Mouse (Mus musculus): ENCODE measurements around the gene Orai2. TPM values are rescaled to one million over a fixed set of nuclear protein-coding genes. Genes with fewer than 3 reads are reported as not detected.

Gene Orai2
- total RNA-seq, 2 experiments from 2014 or later = 59.8 to 62.6 TPM

Small RNA genes lying within 50 kb of the gene (microRNA-seq; reads per million reads assigned to microRNA genes)
- gene Mir7035 = 2.0 reads per million

Other genes with a start within 250 kb of the Orai2 start
- 1,000 to 10,000 TPM; 1,621 to 1,667 TPM for gene Ywhag, start 236.1 kb downstream of the Orai2 start, total RNA-seq (2021)
- 1 to 10 TPM; 1.7 to 4.0 TPM for gene Ssc4d, start 196.2 kb downstream of the Orai2 start, total RNA-seq (2021)
- not detected for gene Zp3, start 190.6 kb downstream of the Orai2 start, total RNA-seq (2021)
- gene Dtx2, start 175.9 kb downstream of the Orai2 start, total RNA-seq (2021) = 1 to 10 TPM; 9.3 to 9.4 TPM
- gene Upk3b, start 132.2 kb downstream of the Orai2 start, total RNA-seq (2021) = not detected
- gene Upk3bl, start 116.2 kb downstream of the Orai2 start, total RNA-seq (2021) = not detected
- 1 to 10 TPM; 6.8 to 7.9 TPM for gene Rasa4, start 86.8 kb downstream of the Orai2 start, total RNA-seq (2021)
- 10 to 100 TPM; 82.2 to 91.6 TPM for gene Polr2j, start 54.1 kb downstream of the Orai2 start, total RNA-seq (2021)
- gene Lrwd1, start 34.6 kb downstream of the Orai2 start, total RNA-seq (2021) = 10 to 100 TPM; 11.7 to 13.2 TPM
- 10 to 100 TPM in 1 of 2 experiments, 1 to 10 TPM in 1; 9.5 to 11.7 TPM for gene Alkbh4, start 34.6 kb downstream of the Orai2 start, total RNA-seq (2021)
- 10 to 100 TPM; 41.2 to 42.4 TPM for gene Prkrip1, start 28.2 kb upstream of the Orai2 start, total RNA-seq (2021)
- gene Sh2b2, start 75.8 kb upstream of the Orai2 start, total RNA-seq (2021) = 10 to 100 TPM; 13.4 to 16.3 TPM

Measured in left cerebral cortex, postnatal 10 days (tissue).